Mouse (Mus musculus): Measurements from ENCODE around the gene Rab3ip.

DNA sequence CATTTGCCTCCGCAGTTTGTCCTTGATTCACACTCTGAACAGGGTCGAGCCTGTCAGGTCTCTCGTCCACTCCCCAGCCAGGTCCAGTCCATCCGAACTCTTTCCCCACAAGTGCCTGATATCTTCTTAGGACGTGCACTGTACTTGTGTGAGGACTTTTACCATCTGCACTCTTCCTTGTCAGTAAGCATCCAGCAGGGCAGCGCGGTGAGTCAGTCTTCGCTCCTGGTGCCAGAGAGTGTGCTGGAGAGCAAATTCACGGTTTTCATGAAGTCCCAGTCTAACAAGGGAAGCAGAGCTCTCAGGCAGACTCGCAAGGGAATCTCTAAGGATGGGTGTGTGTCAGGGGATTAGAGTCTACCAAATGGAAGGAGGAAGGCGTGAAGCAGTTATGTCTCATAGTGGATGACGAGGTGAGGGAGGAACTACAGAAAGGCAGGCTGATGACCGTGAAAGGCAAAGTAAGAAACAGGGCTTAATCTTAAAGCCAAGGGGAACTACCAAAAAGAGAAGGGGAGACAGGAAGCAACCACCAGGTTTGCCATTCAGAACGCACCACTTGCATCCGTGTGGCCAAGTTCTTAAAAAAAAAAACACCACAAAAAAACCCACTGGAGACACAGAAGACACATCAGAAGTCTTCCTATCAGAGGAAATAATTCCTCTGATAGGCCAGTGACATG, 18.9 kb downstream of the Rab3ip start:
- no peak for TF ChIP-seq CTCF (IDR thresholded peaks at IDR 0.05; ENCODE audit: low read depth, low read length)
- no peak for TF ChIP-seq GATA1 (IDR thresholded peaks at IDR 0.05; ENCODE audit: borderline replicate concordance, low read length)
